Mouse (Mus musculus) lung, postnatal 0 days (tissue): ENCODE measurements around the gene Cacna2d1.

Experiments used
- CTCF ChIP-seq: IDR thresholded peaks from 2 replicates; pipeline ENCODE4 v1.5.1; 2016; ENCODE audit warnings: antibody characterized with exemption, mild to moderate bottlenecking
- EP300 ChIP-seq: IDR thresholded peaks from 2 replicates; pipeline ENCODE4 v1.6.1; 2016; ENCODE audit warnings: antibody characterized with exemption, mild to moderate bottlenecking, control low read depth

GRCm38 (mm10) chr5:15985901-15986300 is 51.4 kb downstream of the Cacna2d1 start:
- TF ChIP-seq CTCF = no peak
- TF ChIP-seq EP300 = no peak
